Mouse (Mus musculus) E14TG2a.4 (cell line): ENCODE results near the gene Irf7.

ENCODE experiments used
- CTCF ChIP-seq: conservative IDR thresholded peaks from 2 replicates; pipeline ENCODE4 v1.5.1; 2014; ENCODE audit warnings: low read length
- NANOG ChIP-seq: IDR thresholded peaks from 2 replicates; pipeline ENCODE4 v1.6.1; 2014; ENCODE audit warnings: borderline replicate concordance, low read length, mixed read lengths
- POU5F1 ChIP-seq: IDR thresholded peaks from 2 replicates; pipeline ENCODE4 v1.6.1; 2014; ENCODE audit warnings: low read length, borderline replicate concordance

- TF ChIP-seq CTCF (no peak), POU5F1 (no peak), NANOG (no peak)
These were observed 906 bp downstream of the Irf7 start for GRCm38 (mm10) chr7:141265411-141265738.
